Mouse (Mus musculus) large intestine, adult 2 months (tissue): ENCODE results near the gene Tecta. TPM values are rescaled to one million over a fixed set of nuclear protein-coding genes. Genes with fewer than 3 reads are reported as not detected.

Source experiments
- polyA plus RNA-seq: library from polyadenylated mRNA; depleted of rRNA; stranded (reverse); fragments of >200 nt; gene quantifications from 2 replicates; pipeline ENCODE4 v1.2.3, GENCODE M21; 2012; rRNA removed

Gene Tecta
- polyA plus RNA-seq, 1 experiment, result 0.01 TPM

Other genes starting within 250 kb of the Tecta start
- 89.0 and 121 TPM in 2 replicates for gene Sc5d, start 135.7 kb downstream of the Tecta start, polyA plus RNA-seq
- 5.3 and 8.6 TPM in 2 replicates for gene Tbcel, start 107.9 kb upstream of the Tecta start, polyA plus RNA-seq